Mouse (Mus musculus) stomach, postnatal 0 days (tissue): ENCODE measurements around the gene Rgs16.

Source experiments
- CTCF ChIP-seq: IDR thresholded peaks from 2 replicates; pipeline ENCODE4 v1.5.1; 2016; ENCODE audit warnings: antibody characterized with exemption, low read depth, mild to moderate bottlenecking, moderate library complexity
- EP300 ChIP-seq: optimal IDR thresholded peaks from 2 replicates; pipeline ENCODE3; 2016; ENCODE audit warnings: antibody characterized with exemption

DNA sequence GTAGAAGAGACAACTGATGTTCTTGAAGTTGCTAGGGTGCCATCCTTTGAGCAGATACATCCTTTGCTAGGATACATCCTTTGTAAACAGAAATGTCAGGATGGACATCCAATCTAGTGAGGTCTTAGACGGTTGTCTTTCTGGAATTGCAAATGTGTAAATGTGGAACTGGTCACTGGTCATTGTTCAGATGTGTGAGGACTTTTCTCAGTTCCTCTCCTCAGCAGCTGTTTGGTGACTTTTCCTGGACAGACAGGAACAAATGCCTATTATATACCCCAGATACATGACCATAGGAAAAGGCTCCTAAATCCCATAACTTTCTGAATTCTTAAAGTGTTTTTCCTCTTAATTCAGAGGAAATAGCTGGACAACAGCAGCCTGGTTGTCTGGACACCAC lies 27.1 kb downstream of the Rgs16 start:
- TF ChIP-seq CTCF: no peak
- TF ChIP-seq EP300: no peak
